Mouse (Mus musculus): ENCODE results near the gene Gdpd1. TPM values are rescaled to one million over a fixed set of nuclear protein-coding genes. Genes with fewer than 3 reads are reported as not detected.
"Not testable (repeated sequence)": the region's sequence is repeated elsewhere in the genome, so short reads cannot be mapped to it uniquely, and the experiment has no call there.

The Gdpd1 gene
- polyA plus RNA-seq, 1 experiment from 2014 or later = 25.7 TPM

- H3K9me3 ChIP-seq (ENCODE audit: low read length) = no peaks in the 10 kb centered on the region
- no peak overlapping the region for H3K9ac ChIP-seq (replicated peaks; ENCODE audit: low read length)
- H3K4me3 ChIP-seq (ENCODE audit: low read length) = no peak overlapping the region
- H3K36me3 ChIP-seq (ENCODE audit: insufficient read depth, low read length) = no peaks in the 10 kb centered on the region
- no peak overlapping the region for H3K27ac ChIP-seq (ENCODE audit: low read length)
- no peaks in the 10 kb centered on the region; the same call in 1 of the 2 replicates for H3K4me1 ChIP-seq (ENCODE audit: insufficient read depth, low read length)
- 90% methylated on average over 3 of the region's 3 CpGs for WGBS
- H3K27me3 ChIP-seq (ENCODE audit: insufficient read depth, low read length) = no peaks in the 10 kb centered on the region
- no peak for ATAC-seq (ENCODE audit: low FRiP score, low TSS enrichment)
- H3K4me2 ChIP-seq (replicated peaks; ENCODE audit: low read depth, low read length) = no peak overlapping the region
Measured at GRCm38 (mm10) chr11:87028212-87028611, 45.6 kb downstream of the Gdpd1 start.

- H3K4me3 ChIP-seq (ENCODE audit: low read length) = no peak overlapping the region
- no peaks in the 10 kb centered on the region; the same call in 1 of the 2 replicates for H3K4me1 ChIP-seq (ENCODE audit: insufficient read depth, low read length)
- 73% methylated on average over 9 of the region's 9 CpGs for WGBS
- H3K27me3 ChIP-seq (ENCODE audit: insufficient read depth, low read length) = no peaks in the 10 kb centered on the region
- H3K9ac ChIP-seq (replicated peaks; ENCODE audit: low read length) = no peak overlapping the region
- H3K27ac ChIP-seq (ENCODE audit: low read length) = no peak overlapping the region
- H3K36me3 ChIP-seq (ENCODE audit: insufficient read depth, low read length) = no peaks in the 10 kb centered on the region
- H3K4me2 ChIP-seq (replicated peaks; ENCODE audit: low read depth, low read length) = no peak overlapping the region
- no peak for ATAC-seq (ENCODE audit: low FRiP score, low TSS enrichment)
- no peaks in the 10 kb centered on the region for H3K9me3 ChIP-seq (ENCODE audit: low read length)
Measured at GRCm38 (mm10) chr11:87026096-87026875, 47.6 kb downstream of the Gdpd1 start.

GRCm38 (mm10) chr11:87025351-87025750, 48.5 kb downstream of the Gdpd1 start:
- H3K36me3 ChIP-seq (ENCODE audit: insufficient read depth, low read length) = no peaks in the 10 kb centered on the region
- WGBS = 69% methylated on average over 3 of the region's 3 CpGs
- no peaks in the 10 kb centered on the region for H3K27me3 ChIP-seq (ENCODE audit: insufficient read depth, low read length)
- no peak overlapping the region for H3K27ac ChIP-seq (ENCODE audit: low read length)
- no peaks in the 10 kb centered on the region; the same call in 1 of the 2 replicates for H3K4me1 ChIP-seq (ENCODE audit: insufficient read depth, low read length)
- H3K4me2 ChIP-seq (replicated peaks; ENCODE audit: low read depth, low read length) = no peak overlapping the region
- no peak overlapping the region for H3K4me3 ChIP-seq (ENCODE audit: low read length)
- H3K9ac ChIP-seq (replicated peaks; ENCODE audit: low read length) = no peak overlapping the region
- no peaks in the 10 kb centered on the region for H3K9me3 ChIP-seq (ENCODE audit: low read length)
- ATAC-seq (ENCODE audit: low FRiP score, low TSS enrichment) = no peak

GRCm38 (mm10) chr11:87023240-87023639, 50.6 kb downstream of the Gdpd1 start:
- H3K27me3 ChIP-seq (ENCODE audit: insufficient read depth, low read length); H3K9me3 ChIP-seq (ENCODE audit: low read length); H3K4me3 ChIP-seq (ENCODE audit: low read length); H3K4me2 ChIP-seq (replicated peaks; ENCODE audit: low read depth, low read length); H3K9ac ChIP-seq (replicated peaks; ENCODE audit: low read length); H3K4me1 ChIP-seq (ENCODE audit: insufficient read depth, low read length); H3K27ac ChIP-seq (ENCODE audit: low read length); ATAC-seq (ENCODE audit: low FRiP score, low TSS enrichment); H3K36me3 ChIP-seq (ENCODE audit: insufficient read depth, low read length): not testable (repeated sequence)
- 59% methylated on average over 5 of the region's 8 CpGs for WGBS

- Histone ChIP-seq H3K4me2 (replicated peaks; ENCODE audit: low read depth, low read length) (no peak overlapping the region), H3K27ac (ENCODE audit: low read length) (no peak overlapping the region), H3K4me1 (ENCODE audit: insufficient read depth, low read length) (no peaks in the 10 kb centered on the region; the same call in 1 of the 2 replicates), H3K9ac (replicated peaks; ENCODE audit: low read length) (no peak overlapping the region), H3K9me3 (ENCODE audit: low read length) (no peaks in the 10 kb centered on the region), H3K36me3 (ENCODE audit: insufficient read depth, low read length) (no peaks in the 10 kb centered on the region), H3K27me3 (ENCODE audit: insufficient read depth, low read length) (no peaks in the 10 kb centered on the region), H3K4me3 (ENCODE audit: low read length) (no peak overlapping the region)
- no peak for ATAC-seq (ENCODE audit: low FRiP score, low TSS enrichment)
- 45% methylated on average over 4 of the region's 4 CpGs for WGBS
Measured at GRCm38 (mm10) chr11:87022765-87023164, 51.1 kb downstream of the Gdpd1 start.

- Histone ChIP-seq H3K27me3 (ENCODE audit: insufficient read depth, low read length) (no peaks in the 10 kb centered on the region), H3K27ac (ENCODE audit: low read length) (no peak overlapping the region), H3K4me2 (replicated peaks; ENCODE audit: low read depth, low read length) (no peak overlapping the region), H3K36me3 (ENCODE audit: insufficient read depth, low read length) (no peaks in the 10 kb centered on the region), H3K9me3 (ENCODE audit: low read length) (no peaks in the 10 kb centered on the region), H3K4me1 (ENCODE audit: insufficient read depth, low read length) (no peaks in the 10 kb centered on the region; the same call in 1 of the 2 replicates), H3K9ac (replicated peaks; ENCODE audit: low read length) (no peak overlapping the region), H3K4me3 (ENCODE audit: low read length) (no peak overlapping the region)
- no peak for ATAC-seq (ENCODE audit: low FRiP score, low TSS enrichment)
Measured at GRCm38 (mm10) chr11:87021551-87021950, 52.3 kb downstream of the Gdpd1 start.

GRCm38 (mm10) chr11:87020449-87020848, 53.4 kb downstream of the Gdpd1 start:
- no peaks in the 10 kb centered on the region for H3K9me3 ChIP-seq (ENCODE audit: low read length)
- no peak for ATAC-seq (ENCODE audit: low FRiP score, low TSS enrichment)
- 84% methylated on average over 5 of the region's 5 CpGs for WGBS
- no peaks in the 10 kb centered on the region for H3K36me3 ChIP-seq (ENCODE audit: insufficient read depth, low read length)
- no peaks in the 10 kb centered on the region for H3K27me3 ChIP-seq (ENCODE audit: insufficient read depth, low read length)
- no peak overlapping the region for H3K27ac ChIP-seq (ENCODE audit: low read length)
- no peak overlapping the region for H3K9ac ChIP-seq (replicated peaks; ENCODE audit: low read length)
- H3K4me1 ChIP-seq (ENCODE audit: insufficient read depth, low read length) = no peaks in the 10 kb centered on the region
- no peak overlapping the region for H3K4me2 ChIP-seq (replicated peaks; ENCODE audit: low read depth, low read length)
- H3K4me3 ChIP-seq (ENCODE audit: low read length) = no peak overlapping the region

- Histone ChIP-seq H3K4me1 (ENCODE audit: insufficient read depth, low read length) (no peaks in the 10 kb centered on the region), H3K36me3 (ENCODE audit: insufficient read depth, low read length) (no peaks in the 10 kb centered on the region), H3K4me3 (ENCODE audit: low read length) (no peak overlapping the region), H3K9me3 (ENCODE audit: low read length) (no peaks in the 10 kb centered on the region), H3K27ac (ENCODE audit: low read length) (no peak overlapping the region), H3K27me3 (ENCODE audit: insufficient read depth, low read length) (no peaks in the 10 kb centered on the region), H3K4me2 (replicated peaks; ENCODE audit: low read depth, low read length) (no peak overlapping the region), H3K9ac (replicated peaks; ENCODE audit: low read length) (no peak overlapping the region)
- ATAC-seq (ENCODE audit: low FRiP score, low TSS enrichment) = no peak
- 86% methylated on average over 8 of the region's 8 CpGs for WGBS
Measured at GRCm38 (mm10) chr11:87019431-87019830, 54.4 kb downstream of the Gdpd1 start.

GRCm38 (mm10) chr11:87018081-87018480, 55.8 kb downstream of the Gdpd1 start:
- ATAC-seq (ENCODE audit: low FRiP score, low TSS enrichment) = no peak
- Histone ChIP-seq H3K36me3 (ENCODE audit: insufficient read depth, low read length) (no peaks in the 10 kb centered on the region), H3K4me3 (ENCODE audit: low read length) (no peak overlapping the region), H3K9me3 (ENCODE audit: low read length) (no peaks in the 10 kb centered on the region), H3K4me2 (replicated peaks; ENCODE audit: low read depth, low read length) (no peak overlapping the region), H3K27ac (ENCODE audit: low read length) (0 out of 2 replicates have a peak overlapping the region, but pooled peaks have one; percentile 13), H3K4me1 (ENCODE audit: insufficient read depth, low read length) (no peaks in the 10 kb centered on the region), H3K27me3 (ENCODE audit: insufficient read depth, low read length) (no peaks in the 10 kb centered on the region), H3K9ac (replicated peaks; ENCODE audit: low read length) (no peak overlapping the region)
- WGBS = 57% methylated on average over 4 of the region's 4 CpGs

GRCm38 (mm10) chr11:87015691-87016090, 58.2 kb downstream of the Gdpd1 start:
- Histone ChIP-seq H3K27ac (ENCODE audit: low read length) (no peak overlapping the region), H3K4me3 (ENCODE audit: low read length) (no peak overlapping the region), H3K9ac (replicated peaks; ENCODE audit: low read length) (no peak overlapping the region), H3K27me3 (ENCODE audit: insufficient read depth, low read length) (no peaks in the 10 kb centered on the region), H3K4me1 (ENCODE audit: insufficient read depth, low read length) (no peaks in the 10 kb centered on the region), H3K36me3 (ENCODE audit: insufficient read depth, low read length) (no peaks in the 10 kb centered on the region), H3K4me2 (replicated peaks; ENCODE audit: low read depth, low read length) (no peak overlapping the region), H3K9me3 (ENCODE audit: low read length) (no peaks in the 10 kb centered on the region)
- peak; percentile 27; the same call in 1 of the 2 replicates for ATAC-seq (ENCODE audit: low FRiP score, low TSS enrichment)
- 76% methylated on average over 3 of the region's 3 CpGs for WGBS

Measured in kidney, embryonic 16.5 days (tissue).